Mouse (Mus musculus) cerebellum, adult 9-11 months (tissue): ENCODE data around the gene Rsph6a.
"Not testable (repeated sequence)": the region's sequence is repeated elsewhere in the genome, so short reads cannot be mapped to it uniquely, and the experiment has no call there.

Experiments
- DNase-seq: peaks from one replicate; pipeline ENCODE4 v3.0.0; 2022

Gene Rsph6a

GRCm38 (mm10) chr7:19048006-19048527 lies 6.4 kb upstream of the Rsph6a start:
- no peak for DNase-seq

DNA sequence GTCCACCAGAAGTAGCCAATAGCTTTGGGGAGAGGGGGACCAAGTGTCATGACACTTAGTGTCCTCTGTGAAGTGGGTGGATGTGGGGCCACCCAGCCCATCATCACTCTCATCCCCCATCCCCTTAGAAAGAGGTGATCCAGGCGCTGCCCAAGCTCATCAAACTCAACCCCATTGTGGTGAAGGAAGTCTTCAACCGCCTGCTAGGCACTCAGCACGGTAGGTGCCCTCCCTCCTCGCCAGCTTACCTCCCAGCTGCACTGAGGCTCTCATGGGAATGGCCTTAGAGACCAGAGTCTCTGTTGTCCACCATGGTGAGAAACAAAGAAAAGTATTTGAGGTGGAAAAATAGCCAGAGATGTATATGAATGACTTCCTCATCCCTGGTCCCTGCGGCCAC lies 5.2 kb upstream of the Rsph6a start:
- DNase-seq: no peak

DNA sequence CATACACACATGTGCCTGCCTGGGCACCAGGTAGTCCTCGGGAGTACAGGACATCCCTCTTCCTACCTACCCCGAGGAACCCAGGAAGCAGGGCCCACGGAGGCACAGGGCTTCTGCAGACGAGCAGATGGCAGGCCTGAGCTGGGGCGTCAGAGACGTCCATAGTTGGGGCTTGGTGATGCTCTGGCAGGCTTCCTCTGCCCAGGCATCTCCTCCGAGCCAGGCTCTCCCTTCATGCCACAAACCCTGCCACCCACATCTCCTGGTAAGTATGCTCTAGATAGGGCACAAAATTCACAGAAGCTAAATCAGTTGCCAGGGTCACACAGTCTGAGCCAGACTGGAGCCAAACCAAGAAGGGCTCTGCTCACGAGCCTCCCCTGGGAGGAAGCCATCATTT lies 4.3 kb upstream of the Rsph6a start:
- DNase-seq: no peak

DNA sequence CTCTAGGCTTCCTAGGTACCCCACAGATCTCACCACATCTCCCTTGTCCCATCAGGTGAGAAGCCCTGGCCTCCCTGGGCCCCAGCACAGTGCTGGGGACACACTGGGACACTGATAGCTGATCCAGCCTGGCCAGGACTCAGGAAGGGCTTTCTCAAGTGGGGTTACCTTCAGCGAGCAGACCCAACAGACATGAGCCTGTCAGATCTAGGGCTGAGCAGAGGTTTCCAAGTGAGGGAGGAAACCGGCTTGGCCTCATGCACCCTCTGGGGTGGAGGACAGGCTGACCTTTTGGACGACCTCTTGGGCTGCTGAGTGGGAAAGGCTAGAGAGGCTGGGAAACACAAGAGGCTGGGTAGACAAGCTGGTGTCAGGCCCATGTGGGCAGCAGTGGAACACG lies 3.3 kb upstream of the Rsph6a start:
- no peak for DNase-seq

GRCm38 (mm10) chr7:19052345-19053135 lies 1.9 kb upstream of the Rsph6a start:
- DNase-seq: no peak

DNA sequence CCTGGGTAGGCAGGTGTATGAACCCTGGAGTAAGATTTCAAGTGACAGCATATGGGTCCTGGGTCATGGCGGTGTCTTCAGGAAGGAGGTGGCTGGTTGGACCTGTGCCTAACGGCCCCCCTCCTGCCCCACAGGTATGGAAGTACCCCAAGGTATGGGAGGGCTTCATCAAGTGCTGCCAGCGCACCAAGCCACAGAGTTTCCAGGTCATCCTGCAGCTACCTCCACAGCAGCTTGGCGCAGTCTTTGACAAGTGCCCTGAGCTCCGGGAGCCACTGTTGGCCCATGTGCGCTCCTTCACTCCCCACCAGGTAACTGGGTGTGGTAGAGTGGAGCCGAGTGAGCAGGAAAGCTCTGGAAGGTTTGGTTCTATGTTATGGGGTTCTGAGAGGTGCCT lies 1.4 kb upstream of the Rsph6a start:
- no peak for DNase-seq

DNA sequence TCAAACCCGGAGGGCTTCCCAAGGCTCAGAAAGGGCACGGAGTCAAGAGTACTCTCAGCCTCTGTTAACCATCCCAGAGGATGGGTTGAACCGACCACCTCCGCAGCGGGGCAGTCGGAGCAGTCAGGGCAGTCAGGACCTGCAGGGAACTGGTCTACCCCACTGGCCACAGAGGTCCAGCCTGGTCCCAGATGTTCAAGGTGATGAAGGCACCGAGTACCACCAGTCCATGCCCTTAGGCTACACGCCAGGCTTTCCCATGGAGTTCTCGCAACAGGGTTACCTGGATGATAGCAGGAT lies 237 bp downstream of the Rsph6a start:
- no peak for DNase-seq

DNA sequence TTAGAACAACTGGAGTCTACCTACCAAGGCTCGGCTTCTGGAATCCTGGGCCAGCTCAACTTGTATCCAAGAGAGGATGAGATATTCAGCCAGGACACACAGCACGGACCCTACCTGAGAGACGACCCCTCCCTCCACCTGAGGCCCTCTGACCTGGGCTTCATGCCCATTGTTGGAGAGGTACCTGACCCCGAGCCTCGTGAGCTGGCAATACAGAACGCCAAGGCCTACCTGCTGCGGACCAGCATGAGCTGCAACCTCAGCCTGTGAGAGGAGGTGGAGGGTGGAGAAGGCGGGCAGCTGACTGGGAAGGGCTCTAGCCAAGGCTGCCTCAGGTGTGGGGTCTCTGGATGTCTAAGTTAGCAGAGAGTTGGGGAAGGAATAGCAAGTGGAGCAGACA lies 618 bp downstream of the Rsph6a start:
- no peak for DNase-seq

GRCm38 (mm10) chr7:19057405-19057804 lies 2.9 kb downstream of the Rsph6a start:
- no peak for DNase-seq

DNA sequence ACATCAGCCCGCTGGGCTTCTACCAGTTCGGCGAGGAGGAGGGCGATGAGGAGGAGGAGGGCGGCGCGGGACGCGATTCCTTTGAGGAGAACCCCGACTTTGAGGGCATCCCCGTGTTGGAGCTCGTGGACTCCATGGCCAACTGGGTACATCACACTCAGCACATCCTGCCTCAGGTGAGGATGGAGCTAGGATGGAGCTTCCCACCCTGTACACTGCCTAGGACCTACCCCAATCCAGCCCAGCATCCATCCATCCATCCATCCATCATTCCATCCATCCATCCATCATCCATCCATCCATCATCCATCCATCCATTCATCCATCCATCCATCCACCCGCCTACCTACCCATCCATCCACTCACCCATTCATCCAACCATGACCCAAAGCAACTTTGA lies 11.4 kb downstream of the Rsph6a start:
- DNase-seq: no peak

GRCm38 (mm10) chr7:19067063-19067462 lies 12.6 kb downstream of the Rsph6a start:
- DNase-seq: no peak

DNA sequence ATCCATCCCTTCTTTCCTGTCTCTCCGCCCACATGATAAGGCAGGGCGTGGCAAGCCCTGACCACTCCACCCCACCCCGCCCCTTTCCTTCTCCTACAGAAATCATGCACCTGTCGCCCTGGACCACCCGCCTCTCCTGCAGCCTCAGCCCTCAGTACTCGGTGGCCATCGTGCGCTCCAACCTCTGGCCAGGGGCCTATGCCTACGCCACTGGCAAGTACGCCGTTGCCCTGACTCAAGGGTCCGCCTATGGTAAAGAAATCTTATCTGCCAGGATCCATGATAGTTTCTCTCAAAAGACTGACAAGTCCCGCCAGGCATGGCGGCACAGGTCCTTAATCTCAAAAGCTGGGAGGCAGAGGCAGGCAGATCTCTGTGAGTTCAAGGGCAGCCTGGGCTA lies 13.4 kb downstream of the Rsph6a start:
- DNase-seq: peak; percentile 18

DNA sequence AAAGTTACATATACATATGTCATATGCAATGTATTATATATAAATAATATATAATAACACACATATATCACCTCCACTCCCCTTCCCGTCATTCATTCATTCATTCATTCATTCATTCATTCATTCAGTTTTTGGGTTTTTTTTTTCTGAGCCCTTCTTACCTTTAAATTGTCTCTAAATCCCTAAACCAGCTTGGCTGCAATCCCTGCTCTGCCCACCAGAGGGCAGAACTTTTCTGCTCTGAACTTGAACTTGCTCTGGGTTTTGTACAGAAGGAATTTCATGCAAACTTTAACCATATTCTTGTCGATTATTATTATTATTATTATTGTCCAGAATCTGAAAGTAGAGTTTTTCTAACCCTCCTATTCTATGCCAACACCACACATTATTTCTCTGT lies 14.2 kb downstream of the Rsph6a start:
- DNase-seq: peak; percentile 34

- peak; percentile 13 for DNase-seq
Observed at GRCm38 (mm10) chr7:19069500-19069899, 15.0 kb downstream of the Rsph6a start.

DNA sequence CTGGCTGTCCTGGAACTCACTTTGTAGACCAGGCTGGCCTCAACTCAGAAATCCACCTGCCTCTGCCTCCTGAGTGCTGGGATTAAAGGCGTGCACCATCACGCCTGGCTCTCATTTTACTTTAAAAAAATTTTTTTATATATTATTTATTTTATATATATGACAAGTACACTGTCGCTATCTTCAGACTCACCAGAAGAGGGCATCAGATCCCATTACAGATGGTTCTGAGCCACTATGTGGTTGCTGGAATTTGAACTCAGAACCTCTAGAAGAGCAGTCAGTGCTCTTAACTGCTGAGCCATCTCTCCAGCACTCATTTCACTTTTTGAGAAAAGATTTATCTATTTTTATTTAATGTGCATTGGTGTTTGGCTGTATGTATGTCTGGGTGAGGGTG lies 16.5 kb downstream of the Rsph6a start:
- DNase-seq: not testable (repeated sequence)

DNA sequence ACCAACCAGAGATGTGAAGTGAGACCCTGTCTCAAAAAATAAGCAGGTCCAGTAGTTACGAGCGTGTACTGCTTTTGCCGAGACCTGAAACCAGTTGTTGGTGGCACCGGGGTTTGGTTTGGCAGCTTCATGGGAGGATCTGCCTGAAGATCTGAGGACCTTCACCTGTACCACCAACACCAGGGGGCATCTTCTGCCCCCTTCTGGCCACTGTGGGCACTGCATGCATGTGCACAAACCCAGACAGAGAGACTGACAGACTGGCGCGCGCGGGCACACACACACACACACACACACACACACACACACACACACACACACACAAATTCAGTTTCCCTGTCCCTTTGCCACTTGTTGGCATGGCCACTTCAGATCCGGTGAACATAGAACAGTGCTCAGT lies 19.0 kb downstream of the Rsph6a start:
- DNase-seq: peak; percentile 45

GRCm38 (mm10) chr7:19074494-19074893 lies 20.0 kb downstream of the Rsph6a start:
- peak; percentile 21 for DNase-seq

DNA sequence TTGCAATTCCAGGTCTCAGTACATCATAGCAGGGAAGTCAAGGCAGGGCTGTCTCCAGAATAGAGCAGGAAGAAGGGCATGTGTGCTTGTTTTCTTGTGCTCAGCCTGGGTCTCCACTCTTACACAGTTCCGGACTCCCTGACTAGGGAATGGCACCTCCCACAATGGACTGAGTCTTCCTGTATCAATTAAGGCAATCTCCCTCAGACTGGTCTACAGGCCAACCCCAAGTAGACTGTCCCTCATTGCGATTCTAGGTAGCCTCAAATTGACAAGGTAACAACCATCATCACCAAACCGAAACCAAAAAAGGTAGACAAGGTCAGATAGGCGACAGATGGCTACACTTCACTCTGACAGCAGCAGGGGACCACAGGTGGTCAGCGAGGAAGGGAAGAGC lies 20.7 kb downstream of the Rsph6a start:
- no peak for DNase-seq

DNA sequence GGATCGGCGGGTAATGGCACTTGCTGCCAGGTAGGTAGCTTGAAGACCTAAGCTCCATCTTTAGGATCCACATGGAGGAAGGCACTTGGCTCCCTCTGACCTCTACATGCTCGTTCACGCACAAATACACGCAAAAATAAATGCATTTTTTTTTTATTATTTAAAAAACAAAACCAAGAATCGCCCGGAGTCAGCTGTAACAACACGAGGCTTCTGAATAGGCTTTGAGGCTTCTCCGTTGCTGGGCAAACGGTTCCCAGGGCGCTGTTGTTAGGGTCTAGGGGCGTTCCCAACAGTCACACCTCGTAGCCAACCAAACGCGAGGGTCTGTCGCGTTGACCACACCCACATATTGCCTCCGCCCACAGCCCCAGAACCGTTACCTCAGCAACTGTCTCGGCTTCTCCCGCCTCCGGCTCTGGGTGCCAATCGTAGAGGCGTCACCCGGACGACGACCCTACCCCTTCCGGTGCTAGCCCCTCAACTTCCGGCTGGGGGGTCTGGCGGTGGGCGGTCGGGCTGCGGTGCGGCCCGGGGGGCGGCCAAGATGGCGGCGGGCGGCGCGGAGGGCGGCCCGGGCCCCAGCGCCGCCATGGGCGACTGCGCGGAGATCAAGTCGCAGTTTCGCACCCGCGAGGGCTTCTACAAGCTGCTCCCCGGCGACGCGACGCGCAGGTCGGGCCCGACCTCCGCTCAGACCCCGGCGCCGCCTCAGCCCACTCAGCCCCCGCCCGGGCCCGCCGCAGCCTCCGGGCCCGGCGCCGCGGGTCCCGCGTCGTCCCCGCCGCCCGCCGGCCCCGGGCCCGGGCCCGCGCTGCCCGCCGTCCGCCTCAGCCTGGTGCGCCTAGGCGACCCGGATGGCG lies 21.5 kb downstream of the Rsph6a start, which contains the start of gene Dmwd:
Dmwd (plus strand) TSS at position 505 of the 863 bp plus-strand sequence.
- peak; percentile 94 for DNase-seq

- peak; percentile 55 for DNase-seq
Observed at GRCm38 (mm10) chr7:19076586-19076991, 22.1 kb downstream of the Rsph6a start.

- DNase-seq: peak; percentile 34
Observed at GRCm38 (mm10) chr7:19077761-19078160, 23.3 kb downstream of the Rsph6a start.

GRCm38 (mm10) chr7:19078732-19079131 lies 24.2 kb downstream of the Rsph6a start:
- no peak for DNase-seq

DNA sequence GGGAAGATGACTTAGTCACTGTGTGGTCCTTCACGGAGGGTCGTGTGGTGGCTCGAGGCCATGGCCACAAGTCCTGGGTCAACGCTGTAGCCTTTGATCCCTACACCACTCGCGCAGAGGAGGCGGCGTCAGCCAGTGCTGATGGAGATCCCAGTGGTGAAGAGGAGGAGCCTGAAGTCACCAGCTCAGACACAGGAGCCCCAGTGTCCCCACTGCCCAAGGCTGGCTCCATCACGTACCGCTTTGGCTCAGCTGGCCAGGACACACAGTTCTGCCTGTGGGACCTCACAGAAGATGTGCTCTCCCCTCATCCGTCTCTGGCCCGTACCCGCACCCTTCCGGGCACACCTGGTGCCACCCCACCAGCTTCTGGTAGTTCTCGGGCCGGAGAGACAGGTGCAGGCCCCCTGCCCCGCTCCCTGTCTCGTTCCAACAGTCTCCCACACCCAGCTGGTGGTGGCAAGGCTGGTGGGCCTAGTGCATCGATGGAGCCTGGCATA lies 26.0 kb downstream of the Rsph6a start:
- DNase-seq: peak; percentile 17

GRCm38 (mm10) chr7:19082171-19082570 lies 27.7 kb downstream of the Rsph6a start:
- no peak for DNase-seq
